Mouse (Mus musculus) CD4-positive helper T cell, adult 2 months (primary cell): ENCODE results near the gene Gm21294.
"Not testable (repeated sequence)": the region's sequence is repeated elsewhere in the genome, so short reads cannot be mapped to it uniquely, and the experiment has no call there.

Experiments
- DNase-seq: peaks from one replicate; pipeline ENCODE4 v3.0.0-alpha.2; 2012; ENCODE audit warnings: low read depth, missing footprints, low spot score

The Gm21294 gene

GRCm38 (mm10) chrY:89052506-89052905 lies at the start of gene Gm21294:
Gene Gm21294, plus strand, starts transcription at chrY:89052806.
- not testable (repeated sequence) for DNase-seq

GRCm38 (mm10) chrY:89126246-89126645 lies 73.6 kb downstream of the Gm21294 start:
- not testable (repeated sequence) for DNase-seq
